Mouse (Mus musculus): ENCODE measurements around the gene Ntng2.

The Ntng2 gene

DNA sequence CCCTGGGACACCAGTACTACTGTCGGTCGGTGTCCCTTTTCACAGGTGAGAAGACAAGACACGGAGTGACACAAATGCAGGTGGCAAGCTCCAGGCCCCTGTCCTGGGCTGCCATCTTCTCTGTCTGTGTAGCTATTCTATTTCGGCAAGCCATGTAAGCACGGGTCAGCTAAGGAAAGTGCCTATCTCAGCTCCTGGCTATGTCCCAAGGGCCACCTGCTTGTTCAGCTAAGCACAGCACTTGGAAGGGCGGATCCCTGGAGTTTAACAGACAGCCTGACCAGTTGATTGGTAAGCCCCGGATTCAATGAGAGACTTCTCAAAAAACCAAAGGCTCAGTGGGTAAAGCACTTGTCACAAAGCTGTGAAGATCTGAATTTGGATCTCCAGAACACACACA lies 62.4 kb downstream of the Ntng2 start:
- DNase-seq = peak; percentile 46

DNA sequence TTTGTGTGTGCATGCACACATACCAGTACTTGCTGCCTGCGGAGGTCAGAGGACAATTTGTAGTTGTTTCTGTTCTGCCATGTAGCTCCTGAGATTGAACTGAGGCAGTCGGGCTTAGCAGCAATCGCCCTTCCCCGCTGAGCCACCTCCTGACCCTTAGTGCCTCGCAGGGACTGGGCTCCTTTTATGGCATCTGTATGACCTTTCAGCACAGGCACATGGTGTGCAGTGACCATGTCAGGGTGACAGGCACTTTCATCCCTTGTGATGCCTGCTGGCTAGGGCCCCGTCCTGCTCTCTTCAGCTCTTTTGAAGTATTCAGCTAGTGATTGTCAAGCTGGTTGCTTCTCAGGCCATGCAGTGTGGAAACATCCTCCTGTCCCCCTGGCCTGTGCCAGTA lies 66.6 kb downstream of the Ntng2 start:
- DNase-seq = no peak

DNA sequence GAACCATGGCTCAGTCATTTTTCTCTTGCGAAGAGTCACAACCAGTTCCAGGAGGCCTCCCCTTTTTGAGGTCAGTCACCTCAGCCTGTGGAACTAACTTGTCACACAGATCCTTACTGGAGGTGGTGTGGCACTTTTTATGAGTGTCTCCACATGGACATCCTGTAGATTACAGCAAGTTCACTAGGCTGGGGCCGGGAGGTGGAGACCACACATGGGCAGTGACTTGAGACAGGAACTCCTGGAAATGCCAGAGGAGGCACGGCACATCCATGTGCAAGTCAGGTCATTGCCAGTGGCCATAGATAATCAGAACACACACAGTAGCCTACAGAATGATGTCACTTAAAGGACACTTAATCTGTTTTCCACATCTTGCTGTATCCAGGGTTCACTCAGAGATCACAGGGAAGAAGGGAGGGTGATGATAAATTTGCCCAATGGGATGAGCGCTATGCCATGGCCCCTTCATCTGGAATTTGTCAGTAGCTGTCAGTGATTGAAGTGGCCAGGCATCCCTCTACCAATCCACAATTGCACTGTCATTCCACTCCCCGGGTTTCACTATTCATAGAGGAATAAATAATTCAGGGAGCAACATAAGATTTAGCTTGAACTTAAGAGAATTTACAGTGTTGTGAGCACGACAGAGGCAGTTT lies 69.4 kb downstream of the Ntng2 start:
- no peak for DNase-seq

GRCm38 (mm10) chr2:29181111-29181510 lies 71.7 kb downstream of the Ntng2 start:
- no peak for DNase-seq

GRCm38 (mm10) chr2:29179810-29180209 lies 73.0 kb downstream of the Ntng2 start:
- DNase-seq = no peak

GRCm38 (mm10) chr2:29174887-29175286 lies 77.9 kb downstream of the Ntng2 start:
- DNase-seq = no peak

DNA sequence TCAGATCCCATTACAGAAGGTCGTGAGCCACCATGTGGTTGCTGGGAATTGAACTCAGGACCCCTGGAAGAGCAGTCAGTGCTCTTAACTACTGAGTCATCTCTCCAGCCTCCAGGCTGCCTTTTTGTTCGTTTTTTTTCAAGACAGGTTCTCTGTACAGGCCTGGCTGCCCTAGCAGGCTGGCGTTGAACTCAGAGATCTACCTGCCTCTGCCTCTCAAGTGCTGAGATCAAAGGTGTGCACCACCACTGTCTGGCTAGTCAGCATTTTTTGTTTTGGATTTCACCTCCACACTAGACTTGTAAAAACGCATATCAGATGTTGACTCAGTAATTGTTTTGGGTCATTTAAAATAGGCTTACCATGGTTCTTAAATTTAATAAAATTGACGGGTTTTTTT lies 84.7 kb downstream of the Ntng2 start:
- DNase-seq = no peak

DNA sequence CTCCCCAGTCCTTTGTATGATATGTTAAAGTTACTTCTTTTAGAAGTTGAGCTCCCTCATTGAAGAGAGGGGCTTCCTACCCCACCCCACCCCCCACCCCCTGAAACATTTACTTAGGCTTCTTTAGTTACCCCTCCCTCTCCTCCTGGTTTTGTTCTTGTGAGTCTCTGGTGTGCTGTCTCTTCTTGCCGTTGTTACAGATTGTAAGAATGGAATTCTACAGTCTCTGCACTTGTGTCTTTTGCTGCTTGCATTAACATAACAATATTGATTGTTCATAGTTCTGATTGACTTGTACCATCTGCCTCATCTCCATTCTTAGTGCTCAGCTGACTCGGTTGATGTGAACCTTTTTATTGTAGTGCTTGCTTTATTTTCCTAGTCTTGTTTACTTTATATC lies 100.9 kb downstream of the Ntng2 start:
- no peak for DNase-seq

Data from kidney, adult 9 months (tissue).